Mouse (Mus musculus) ES-Bruce4 (cell line): Measurements from ENCODE around the gene Abhd12.

Source experiments
- CTCF ChIP-seq: IDR thresholded peaks from one replicate; pipeline ENCODE4 v1.8.1; 2011; ENCODE audit warnings: low read depth, low read length
- EP300 ChIP-seq: IDR thresholded peaks from 2 replicates; pipeline ENCODE4 v1.6.1; 2011; ENCODE audit warnings: low read depth, low read length; ENCODE audit not compliant: insufficient read depth

GRCm38 (mm10) chr2:150816676-150817402, 87.7 kb downstream of the Abhd12 start:
- no peak for TF ChIP-seq CTCF
- TF ChIP-seq EP300 = no peak
